Mouse (Mus musculus) hindbrain, postnatal 0 days (tissue): ENCODE measurements around the gene Mtch2. TPM values are rescaled to one million over a fixed set of nuclear protein-coding genes. Genes with fewer than 3 reads are reported as not detected.
A peak's percentile ranks its signal among the peaks of the same experiment; 100 is the strongest.

Experiments used
- ATAC-seq: fragments of 200-750 bp; cut with Nextera tagmentation; 2 replicates; pipeline ENCODE4 v1.8.0; 2017; ENCODE audit warnings: mild to moderate bottlenecking, moderate TSS enrichment, moderate library complexity
- DNase-seq: peaks from one replicate; pipeline ENCODE4 v3.0.0-alpha.2; 2015; ENCODE audit warnings: low spot score
- H3K27ac ChIP-seq: fragments of 300-500 bp; sonication (generic); 2 replicates; pipeline ENCODE4 v1.5.1; 2014; ENCODE audit warnings: mild to moderate bottlenecking
- H3K27me3 ChIP-seq: fragments of 300-500 bp; sonication (generic); 2 replicates; pipeline ENCODE4 v1.6.1; 2014; ENCODE audit warnings: low read length, mixed read lengths; ENCODE audit not compliant: insufficient read depth
- H3K36me3 ChIP-seq: fragments of 300-500 bp; sonication (generic); 2 replicates; pipeline ENCODE4 v1.6.1; 2014; ENCODE audit warnings: low read length, mixed read lengths; ENCODE audit not compliant: insufficient read depth
- H3K4me1 ChIP-seq: fragments of 300-500 bp; sonication (generic); 2 replicates; pipeline ENCODE4 v1.6.1; 2014; ENCODE audit warnings: antibody characterized with exemption, low read length, mixed read lengths; ENCODE audit not compliant: insufficient read depth
- H3K4me2 ChIP-seq: fragments of 300-500 bp; sonication (generic); 2 replicates; pipeline ENCODE4 v1.6.1; 2014; ENCODE audit warnings: low read depth, mild to moderate bottlenecking, low read length, moderate library complexity, mixed read lengths
- H3K4me3 ChIP-seq: fragments of 300-500 bp; sonication (generic); 2 replicates; pipeline ENCODE4 v1.5.1; 2014; ENCODE audit warnings: low read length
- H3K9ac ChIP-seq: fragments of 300-500 bp; sonication (generic); replicated peaks from 2 replicates; pipeline ENCODE4 v1.6.1; 2014; ENCODE audit warnings: mild to moderate bottlenecking, low read length, moderate library complexity, mixed read lengths
- H3K9me3 ChIP-seq: fragments of 300-500 bp; sonication (generic); 2 replicates; pipeline ENCODE4 v1.6.1; 2016; ENCODE audit warnings: low read length, mixed read lengths
- CTCF ChIP-seq: IDR thresholded peaks from 2 replicates; pipeline ENCODE4 v1.5.1; 2016; ENCODE audit warnings: antibody characterized with exemption, control low read depth, low read depth
- WGBS: fragments of 180-500 bp; shearing (Covaris S2); extraction: QIAGEN DNeasy Blood & Tissue Kit; methylation state at CpG from one replicate; pipeline ENCODE4 v1.1.7; 2014; 5-methylcytosine and 5-hydroxymethylcytosine counted together
- polyA plus RNA-seq: library from polyadenylated mRNA; unstranded; fragments of >200 nt; fragmentation: Nextera tagmentation; extraction: Ambion mirVana; gene quantifications from 2 replicates; pipeline ENCODE4 v1.2.1, GENCODE M21; 2015
- total RNA-seq: library from RNA; depleted of rRNA; stranded (reverse); fragments of >200 nt; gene quantifications from 2 replicates; pipeline ENCODE4 v1.2.3, GENCODE M21; 2014; rRNA removed

The Mtch2 gene
- total and polyA plus RNA-seq, 2 experiments from 2014 or later: 126 to 202 TPM

GRCm38 (mm10) chr2:90915516-90915915 lies 68.6 kb downstream of the Mtch2 start:
- WGBS: 81% methylated on average over 1 of the region's 1 CpGs
- Histone ChIP-seq H3K9ac (0 out of 2 replicates have a peak overlapping the region, but pooled peaks have one; percentile 21), H3K4me1 (no peaks in the 10 kb centered on the region; the same call in 1 of the 2 replicates), H3K27ac (no peak overlapping the region), H3K27me3 (no peaks in the 10 kb centered on the region), H3K36me3 (peaks cover 16% of the 10 kb centered on the region), H3K4me2 (peak overlapping the region; percentile 27; the same call in 1 of the 2 replicates), H3K4me3 (no peak overlapping the region), H3K9me3 (no peaks in the 10 kb centered on the region)
- DNase-seq (no peak), ATAC-seq (no peak)
- TF ChIP-seq CTCF: no peak

Other genes with a start within 250 kb of the Mtch2 start
- gene Nup160, start 169.9 kb upstream of the Mtch2 start, total RNA-seq: 13.5 and 14.3 TPM in 2 replicates
- 12.4 and 13.7 TPM in 2 replicates for gene Nup160, start 169.9 kb upstream of the Mtch2 start, polyA plus RNA-seq
- gene Fnbp4, start 101.8 kb upstream of the Mtch2 start, total RNA-seq: 55.9 and 67.7 TPM in 2 replicates
- 51.3 and 56.7 TPM in 2 replicates for gene Fnbp4, start 101.8 kb upstream of the Mtch2 start, polyA plus RNA-seq
- gene Agbl2, start 64.4 kb upstream of the Mtch2 start, total RNA-seq: 0.26 and 0.72 TPM in 2 replicates
- 0.51 and 1.3 TPM in 2 replicates for gene Agbl2, start 64.4 kb upstream of the Mtch2 start, polyA plus RNA-seq
- gene C1qtnf4, start 38.7 kb downstream of the Mtch2 start, total RNA-seq: 552 and 661 TPM in 2 replicates
- 228 and 230 TPM in 2 replicates for gene C1qtnf4, start 38.7 kb downstream of the Mtch2 start, polyA plus RNA-seq
- gene Kbtbd4, start 57.6 kb downstream of the Mtch2 start, total RNA-seq: 43.1 and 43.6 TPM in 2 replicates
- 46.7 and 49.5 TPM in 2 replicates for gene Kbtbd4, start 57.6 kb downstream of the Mtch2 start, polyA plus RNA-seq
- gene Ndufs3, start 57.7 kb downstream of the Mtch2 start, total RNA-seq: 186 TPM in 2 replicates
- gene Ndufs3, start 57.7 kb downstream of the Mtch2 start, polyA plus RNA-seq: 271 and 274 TPM in 2 replicates
- 67.0 and 68.6 TPM in 2 replicates for gene Celf1, start 93.2 kb downstream of the Mtch2 start, total RNA-seq
- gene Celf1, start 93.2 kb downstream of the Mtch2 start, polyA plus RNA-seq: 59.6 and 63.1 TPM in 2 replicates
- gene Rapsn, start 188.5 kb downstream of the Mtch2 start, total RNA-seq: 0.22 TPM in 1 of 2 replicates, not detected in the other
- gene Rapsn, start 188.5 kb downstream of the Mtch2 start, polyA plus RNA-seq: 0.88 and 1.1 TPM in 2 replicates
- gene Psmc3, start 206.9 kb downstream of the Mtch2 start, total RNA-seq: 154 and 160 TPM in 2 replicates
- gene Psmc3, start 206.9 kb downstream of the Mtch2 start, polyA plus RNA-seq: 249 and 261 TPM in 2 replicates
- gene Slc39a13, start 223.3 kb downstream of the Mtch2 start, total RNA-seq: 37.1 and 42.7 TPM in 2 replicates
- 22.6 and 24.4 TPM in 2 replicates for gene Slc39a13, start 223.3 kb downstream of the Mtch2 start, polyA plus RNA-seq
- gene Spi1, start 235.2 kb downstream of the Mtch2 start, total RNA-seq: 3.0 and 8.5 TPM in 2 replicates
- 4.5 and 4.9 TPM in 2 replicates for gene Spi1, start 235.2 kb downstream of the Mtch2 start, polyA plus RNA-seq